8 mouse cellular contexts compared by ENCODE assay signal in the genomic region with DNA sequence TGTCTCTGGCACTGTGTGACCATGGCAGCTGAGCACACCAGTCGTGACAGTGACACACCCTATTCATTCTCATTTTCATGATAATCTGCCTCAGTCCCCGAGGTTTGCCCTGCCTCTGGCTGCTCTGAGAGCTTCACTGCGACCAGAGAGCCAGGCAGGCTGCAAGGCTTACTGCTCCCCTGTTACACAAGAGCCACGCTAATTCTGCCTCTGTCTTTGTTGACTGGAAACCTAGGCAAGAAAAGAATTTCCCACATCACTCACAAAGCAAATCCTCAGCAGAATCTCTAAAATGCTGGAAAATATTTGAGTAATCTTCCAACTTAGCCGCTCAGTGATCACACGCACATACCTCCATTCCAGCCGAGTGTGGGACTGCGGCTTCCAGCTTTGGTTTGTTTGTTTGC.
DNase-seq lines count a peak whose midpoint lies in the region; ATAC-seq lines count a peak whose summit lies in the region.

No protein-coding gene starts in this region.

- no peaks in the 10 kb centered on the region; the same call in 1 of the 2 replicates for H3K27me3 ChIP-seq in heart, embryonic 11.5 days (ENCODE audit: control insufficient read depth, insufficient read depth, low read length)
- no peaks in the 10 kb centered on the region for H3K27me3 ChIP-seq in embryonic facial prominence, embryonic 12.5 days
- H3K27me3 ChIP-seq in intestine, embryonic 16.5 days (replicated peaks; ENCODE audit: control insufficient read depth, insufficient read depth, low read length): no peaks in the 10 kb centered on the region
- peaks cover 2% of the 10 kb centered on the region; the same call in 1 of the 2 replicates for H3K27me3 ChIP-seq in midbrain, embryonic 11.5 days (ENCODE audit: control insufficient read depth, insufficient read depth, low read length)

- no peak overlapping the region for H3K9ac ChIP-seq in heart, embryonic 11.5 days (ENCODE audit: low read depth, low read length)
- no peak overlapping the region for H3K9ac ChIP-seq in embryonic facial prominence, embryonic 12.5 days
- H3K9ac ChIP-seq in intestine, embryonic 16.5 days (ENCODE audit: low read depth, low read length): peak overlapping the region; percentile 12
- H3K9ac ChIP-seq in midbrain, embryonic 11.5 days (ENCODE audit: low read length): peak overlapping the region; percentile 11; the same call in 1 of the 2 replicates

- H3K4me1 ChIP-seq in heart, embryonic 11.5 days (ENCODE audit: control insufficient read depth, insufficient read depth, low read length): peaks cover 12% of the 10 kb centered on the region
- peaks cover 10% of the 10 kb centered on the region; the same call in 1 of the 2 replicates for H3K4me1 ChIP-seq in embryonic facial prominence, embryonic 12.5 days
- peaks cover 19% of the 10 kb centered on the region for H3K4me1 ChIP-seq in intestine, embryonic 16.5 days (ENCODE audit: control insufficient read depth, insufficient read depth, low read length)
- H3K4me1 ChIP-seq in midbrain, embryonic 11.5 days (ENCODE audit: control insufficient read depth, insufficient read depth, low read length): peaks cover 10% of the 10 kb centered on the region

- WGBS in heart, embryonic 11.5 days (ENCODE audit: insufficient replicate concordance): 28% methylated on average over 8 of the region's 8 CpGs
- WGBS in embryonic facial prominence, embryonic 12.5 days: 31% methylated on average over 8 of the region's 8 CpGs
- 23% methylated on average over 8 of the region's 8 CpGs for WGBS in intestine, embryonic 16.5 days
- 33% methylated on average over 8 of the region's 8 CpGs for WGBS in midbrain, embryonic 11.5 days

- no peaks in the 10 kb centered on the region for H3K36me3 ChIP-seq in heart, embryonic 11.5 days (ENCODE audit: control insufficient read depth, insufficient read depth, low read length)
- no peaks in the 10 kb centered on the region for H3K36me3 ChIP-seq in embryonic facial prominence, embryonic 12.5 days
- no peaks in the 10 kb centered on the region for H3K36me3 ChIP-seq in intestine, embryonic 16.5 days (ENCODE audit: control insufficient read depth, insufficient read depth, low read length)
- H3K36me3 ChIP-seq in midbrain, embryonic 11.5 days (ENCODE audit: control insufficient read depth, insufficient read depth, low read length): no peaks in the 10 kb centered on the region

- DNase-seq in heart, postnatal 10 days: no peak
- DNase-seq in midbrain, embryonic 11.5 days (ENCODE audit: low spot score, missing footprints): peak; percentile 89
- DNase-seq in left cerebral cortex, adult 9 months (ENCODE audit: low spot score in 2 of 2): no peak
- no peak for DNase-seq in testis, postnatal 14 days (ENCODE audit: low spot score)
- DNase-seq in cerebellum, postnatal 25 days: no peak

- intact Hi-C loops in heart, postnatal 10 days (cut with DNase I): no loop called here

- H3K27ac ChIP-seq in heart, embryonic 11.5 days (ENCODE audit: low read depth, low read length): peak overlapping the region; percentile 46; the same call in 1 of the 2 replicates
- peak overlapping the region; percentile 67 for H3K27ac ChIP-seq in embryonic facial prominence, embryonic 12.5 days
- H3K27ac ChIP-seq in intestine, embryonic 16.5 days (ENCODE audit: low read length): peak overlapping the region; percentile 87
- no peak overlapping the region; the same call in 1 of the 2 replicates for H3K27ac ChIP-seq in midbrain, embryonic 11.5 days (ENCODE audit: low read depth, low read length)

- H3K9me3 ChIP-seq in heart, embryonic 11.5 days (replicated peaks; ENCODE audit: control insufficient read depth, low read length): no peaks in the 10 kb centered on the region
- no peaks in the 10 kb centered on the region for H3K9me3 ChIP-seq in embryonic facial prominence, embryonic 12.5 days
- H3K9me3 ChIP-seq in intestine, embryonic 16.5 days (ENCODE audit: control insufficient read depth, low read length): no peaks in the 10 kb centered on the region
- H3K9me3 ChIP-seq in midbrain, embryonic 11.5 days (ENCODE audit: control insufficient read depth, low read length): no peaks in the 10 kb centered on the region

- H3K4me3 ChIP-seq in heart, embryonic 11.5 days (ENCODE audit: low read depth, low read length): no peak overlapping the region
- H3K4me3 ChIP-seq in embryonic facial prominence, embryonic 12.5 days: no peak overlapping the region
- no peak overlapping the region for H3K4me3 ChIP-seq in intestine, embryonic 16.5 days (ENCODE audit: low read length)
- H3K4me3 ChIP-seq in midbrain, embryonic 11.5 days (ENCODE audit: low read depth, low read length): no peak overlapping the region

- ATAC-seq in heart, embryonic 11.5 days (replicated peaks; ENCODE audit: insufficient number of reproducible peaks, low FRiP score, low TSS enrichment): no peak
- ATAC-seq in embryonic facial prominence, embryonic 12.5 days (ENCODE audit: insufficient number of reproducible peaks, insufficient read depth, low FRiP score, low TSS enrichment): no peak
- ATAC-seq in intestine, embryonic 16.5 days: no peak
- peak; percentile 68 for ATAC-seq in midbrain, embryonic 11.5 days (ENCODE audit: low FRiP score)

- no peak overlapping the region for H3K4me2 ChIP-seq in heart, embryonic 11.5 days
- no peak overlapping the region for H3K4me2 ChIP-seq in embryonic facial prominence, embryonic 12.5 days (replicated peaks)
- peak overlapping the region; percentile 10; the same call in 1 of the 2 replicates for H3K4me2 ChIP-seq in intestine, embryonic 16.5 days (ENCODE audit: low read depth, low read length)
- H3K4me2 ChIP-seq in midbrain, embryonic 11.5 days: no peak overlapping the region

Comparison
In these comparisons a context has a peak if more than half of its experiments do, and no peak if none do; other contexts are left out.
1. H3K9ac ChIP-seq: peak in intestine, embryonic 16.5 days (single experiment) and midbrain, embryonic 11.5 days (single experiment); none in heart, embryonic 11.5 days (single experiment) and embryonic facial prominence, embryonic 12.5 days (single experiment).